In genomic region chr3:99184373-99184772, GRCm38 (mm10) we compare ENCODE assay signal across 21 mouse cellular contexts. TPM values are rescaled to one million over a fixed set of nuclear protein-coding genes. Genes with fewer than 3 reads are reported as not detected.
DNase-seq lines count a peak whose midpoint lies in the region; ATAC-seq and TF ChIP-seq lines count a peak whose summit lies in the region.
"Had no signal": no experiment of that assay in that cellular context is flagged by ENCODE, and none has a peak within 500 bp of the region (broad histone marks: within the 10 kb centered on the region; RNA-seq: fewer than 3 reads in every experiment).

No protein-coding gene starts in this region.

- no peak for ATAC-seq in embryonic facial prominence, embryonic 14.5 days (ENCODE audit: low read depth)
- no peak for ATAC-seq in lung, embryonic 14.5 days (ENCODE audit: insufficient read depth)
- ATAC-seq: forebrain, embryonic 16.5 days had no signal

- no peak for TF ChIP-seq CTCF in lung, embryonic 14.5 days (IDR thresholded peaks at IDR 0.05; ENCODE audit: low read depth)

- H3K27ac ChIP-seq in embryonic facial prominence, embryonic 14.5 days (replicated peaks; ENCODE audit: low read depth, low read length), result no peak overlapping the region
- no peak overlapping the region for H3K27ac ChIP-seq in embryonic facial prominence, embryonic 10.5 days (replicated peaks)
- peak overlapping the region; percentile 8; the same call in 1 of the 2 replicates for H3K27ac ChIP-seq in lung, embryonic 14.5 days (ENCODE audit: low read depth)
- H3K27ac ChIP-seq: heart, embryonic 10.5 days; kidney, embryonic 15.5 days; midbrain, embryonic 10.5 days; neural tube, embryonic 15.5 days had no signal

- 45% methylated on average over 1 of the region's 1 CpGs for WGBS in embryonic facial prominence, embryonic 14.5 days
- 96% methylated on average over 1 of the region's 1 CpGs for WGBS in embryonic facial prominence, embryonic 10.5 days
- WGBS in lung, embryonic 14.5 days, result 37% methylated on average over 1 of the region's 1 CpGs

- no peak overlapping the region for H3K4me2 ChIP-seq in embryonic facial prominence, embryonic 14.5 days (ENCODE audit: low read depth, low read length)
- no peak overlapping the region for H3K4me2 ChIP-seq in lung, embryonic 14.5 days
- H3K4me2 ChIP-seq: kidney, embryonic 15.5 days; limb, embryonic 13.5 days; neural tube, embryonic 15.5 days had no signal

- H3K4me1 ChIP-seq in embryonic facial prominence, embryonic 14.5 days (ENCODE audit: control insufficient read depth, insufficient read depth, low read length), result 0 out of 2 replicates have a peak, but pooled peaks cover 7% of the 10 kb centered on the region
- no peaks in the 10 kb centered on the region for H3K4me1 ChIP-seq in embryonic facial prominence, embryonic 10.5 days
- no peaks in the 10 kb centered on the region for H3K4me1 ChIP-seq in lung, embryonic 14.5 days (ENCODE audit: insufficient read depth)
- H3K4me1 ChIP-seq: heart, embryonic 10.5 days; kidney, embryonic 15.5 days; midbrain, embryonic 10.5 days; neural tube, embryonic 15.5 days had no signal

- H3K27me3 ChIP-seq in embryonic facial prominence, embryonic 14.5 days (replicated peaks; ENCODE audit: control insufficient read depth, insufficient read depth, low read length), result no peaks in the 10 kb centered on the region
- no peaks in the 10 kb centered on the region for H3K27me3 ChIP-seq in embryonic facial prominence, embryonic 10.5 days (replicated peaks; ENCODE audit: low read depth, poor library complexity, severe bottlenecking)
- H3K27me3 ChIP-seq in lung, embryonic 14.5 days (ENCODE audit: insufficient read depth, low read length), result no peaks in the 10 kb centered on the region
- H3K27me3 ChIP-seq: kidney, embryonic 15.5 days; limb, embryonic 13.5 days; neural tube, embryonic 15.5 days had no signal

- no peaks in the 10 kb centered on the region for H3K9me3 ChIP-seq in embryonic facial prominence, embryonic 14.5 days (ENCODE audit: control insufficient read depth, low read length)
- no peaks in the 10 kb centered on the region for H3K9me3 ChIP-seq in embryonic facial prominence, embryonic 10.5 days
- no peaks in the 10 kb centered on the region for H3K9me3 ChIP-seq in lung, embryonic 14.5 days (ENCODE audit: low read depth, low read length)
- H3K9me3 ChIP-seq: heart, embryonic 10.5 days; kidney, embryonic 15.5 days; limb, embryonic 13.5 days; midbrain, embryonic 10.5 days; neural tube, embryonic 15.5 days had no signal

- DNase-seq in embryonic facial prominence, embryonic 14.5 days (ENCODE audit: low spot score), result peak; percentile 50
- DNase-seq in embryonic facial prominence, embryonic 10.5 days (ENCODE audit: low spot score), result no peak
- DNase-seq in lung, embryonic 14.5 days, result peak; percentile 66
- DNase-seq in lung, postnatal 14 days, result no peak
- DNase-seq in brain, adult 2 months (ENCODE audit: low read depth, low spot score), result peak; percentile 43
- peak; percentile 51 to 77 for DNase-seq in cerebellum, postnatal 14 days
- DNase-seq in adrenal gland, postnatal 36 days, result no peak
- DNase-seq in embryo, embryonic 11 days, result no peak
- DNase-seq: gastrocnemius, postnatal 14 days; heart, postnatal 4 days; lung, adult 18-20 months; retina, postnatal 1 day; thymus, postnatal 4 days had no signal

- no peaks in the 10 kb centered on the region for H3K36me3 ChIP-seq in embryonic facial prominence, embryonic 14.5 days (ENCODE audit: control insufficient read depth, insufficient read depth, low read length)
- H3K36me3 ChIP-seq in embryonic facial prominence, embryonic 10.5 days (replicated peaks), result 0 out of 2 replicates have a peak, but pooled peaks cover 3% of the 10 kb centered on the region
- H3K36me3 ChIP-seq in lung, embryonic 14.5 days (ENCODE audit: insufficient read depth), result no peaks in the 10 kb centered on the region
- H3K36me3 ChIP-seq: heart, embryonic 10.5 days; limb, embryonic 13.5 days; neural tube, embryonic 15.5 days had no signal

- H3K4me3 ChIP-seq in embryonic facial prominence, embryonic 14.5 days (ENCODE audit: low read depth, low read length), result no peak overlapping the region
- no peak overlapping the region for H3K4me3 ChIP-seq in embryonic facial prominence, embryonic 10.5 days
- no peak overlapping the region for H3K4me3 ChIP-seq in lung, embryonic 14.5 days (ENCODE audit: low read depth, low read length)
- H3K4me3 ChIP-seq: heart, embryonic 10.5 days; kidney, embryonic 15.5 days; limb, embryonic 13.5 days; midbrain, embryonic 10.5 days; neural tube, embryonic 15.5 days had no signal

- no peak overlapping the region for H3K9ac ChIP-seq in embryonic facial prominence, embryonic 14.5 days (ENCODE audit: low read depth, low read length)
- no peak overlapping the region for H3K9ac ChIP-seq in lung, embryonic 14.5 days
- H3K9ac ChIP-seq: kidney, embryonic 15.5 days; limb, embryonic 13.5 days; neural tube, embryonic 15.5 days had no signal

RNA-seq across cellular contexts. Expression of gene Wars2, which starts 43.5 kb away (rescaled TPM):
- polyA plus RNA-seq in embryonic facial prominence, embryonic 14.5 days (2014; fragmentation: Nextera tagmentation; extraction: Ambion mirVana), result 10.1 and 10.4 TPM in 2 replicates
- 7.7 and 8.4 TPM in 2 replicates for polyA plus RNA-seq in embryonic facial prominence, embryonic 10.5 days (2016; fragmentation: Nextera tagmentation; extraction: Ambion mirVana)
- 7.2 and 8.8 TPM in 2 replicates for polyA plus RNA-seq in lung, embryonic 14.5 days (2014; fragmentation: Nextera tagmentation; extraction: Ambion mirVana)
- total RNA-seq in adrenal gland, postnatal 36 days (2021), result 10 to 100 TPM; 14.6 to 15.3 TPM

RNA-seq across cellular contexts. Expression of gene Tbx15, which starts 55.8 kb away (rescaled TPM):
- 19.0 and 20.6 TPM in 2 replicates for polyA plus RNA-seq in embryonic facial prominence, embryonic 14.5 days (2014; fragmentation: Nextera tagmentation; extraction: Ambion mirVana)
- 1.6 and 2.5 TPM in 2 replicates for polyA plus RNA-seq in embryonic facial prominence, embryonic 10.5 days (2016; fragmentation: Nextera tagmentation; extraction: Ambion mirVana)
- polyA plus RNA-seq in lung, embryonic 14.5 days (2014; fragmentation: Nextera tagmentation; extraction: Ambion mirVana), result 0.05 and 0.28 TPM in 2 replicates
- total RNA-seq in adrenal gland, postnatal 36 days (2021), result under 1 TPM; 0.17 to 0.49 TPM
- polyA plus RNA-seq: intestine, embryonic 14.5 days; small intestine, adult 2 months had no signal

Comparison
In these comparisons a context has a peak if more than half of its experiments do, and no peak if none do; other contexts are left out.
1. DNase-seq: peak in embryonic facial prominence, embryonic 14.5 days (single experiment), lung, embryonic 14.5 days (single experiment), brain, adult 2 months (single experiment) and cerebellum, postnatal 14 days (2 of 2); none in embryonic facial prominence, embryonic 10.5 days (single experiment), lung, postnatal 14 days (single experiment), adrenal gland, postnatal 36 days (0 of 2) and embryo, embryonic 11 days (single experiment).